Mouse (Mus musculus) fat pad, adult 2 months (tissue): ENCODE results near the gene Cdk14.

Source experiments
- DNase-seq: peaks from one replicate; pipeline ENCODE4 v3.0.0-alpha.2; 2011; ENCODE audit warnings: low read depth, low spot score; ENCODE audit errors: extremely low read depth

Gene Cdk14

GRCm38 (mm10) chr5:5419992-5420455, at the start of gene Cdk14:
Gene Cdk14, minus strand, starts transcription at chr5:5420312.
- DNase-seq: no peak

- no peak for DNase-seq
Observed at GRCm38 (mm10) chr5:5465256-5465655, 45.1 kb upstream of the Cdk14 start.

GRCm38 (mm10) chr5:5431746-5432438, 11.8 kb upstream of the Cdk14 start:
- DNase-seq: no peak

- no peak for DNase-seq
Observed at GRCm38 (mm10) chr5:5423723-5424171, 3.6 kb upstream of the Cdk14 start.

- DNase-seq: no peak
Observed at GRCm38 (mm10) chr5:5423081-5423480, 3.0 kb upstream of the Cdk14 start.

- no peak for DNase-seq
Observed at GRCm38 (mm10) chr5:5421439-5421838, 1.3 kb upstream of the Cdk14 start.

GRCm38 (mm10) chr5:5419253-5419652, 859 bp downstream of the Cdk14 start:
- DNase-seq: no peak

GRCm38 (mm10) chr5:5414835-5415234, 5.3 kb downstream of the Cdk14 start:
- DNase-seq: no peak

GRCm38 (mm10) chr5:5411886-5412285, 8.2 kb downstream of the Cdk14 start:
- no peak for DNase-seq

- no peak for DNase-seq
Observed at GRCm38 (mm10) chr5:5401986-5402385, 18.1 kb downstream of the Cdk14 start.

- no peak for DNase-seq
Observed at GRCm38 (mm10) chr5:5392786-5393185, 27.3 kb downstream of the Cdk14 start.

GRCm38 (mm10) chr5:5380731-5381718, 39.1 kb downstream of the Cdk14 start:
- DNase-seq: no peak

GRCm38 (mm10) chr5:5379870-5380730, 40.0 kb downstream of the Cdk14 start:
- no peak for DNase-seq

- DNase-seq: no peak
Observed at GRCm38 (mm10) chr5:5379501-5379869, 40.6 kb downstream of the Cdk14 start.

- no peak for DNase-seq
Observed at GRCm38 (mm10) chr5:5374393-5374792, 45.7 kb downstream of the Cdk14 start.

GRCm38 (mm10) chr5:5373541-5373940, 46.6 kb downstream of the Cdk14 start:
- DNase-seq: no peak

- no peak for DNase-seq
Observed at GRCm38 (mm10) chr5:5372936-5373335, 47.2 kb downstream of the Cdk14 start.

- DNase-seq: no peak
Observed at GRCm38 (mm10) chr5:5372354-5372753, 47.8 kb downstream of the Cdk14 start.

GRCm38 (mm10) chr5:5370322-5371082, 49.6 kb downstream of the Cdk14 start:
- no peak for DNase-seq
